Mouse (Mus musculus) granulocyte monocyte progenitor cell, adult 5-6 weeks (primary cell): ENCODE data around the gene Myl6b. TPM values are rescaled to one million over a fixed set of nuclear protein-coding genes. Genes with fewer than 3 reads are reported as not detected.
"Not testable (repeated sequence)": the region's sequence is repeated elsewhere in the genome, so short reads cannot be mapped to it uniquely, and the experiment has no call there.

Experiments used
- ATAC-seq: replicated peaks from 2 replicates; pipeline ENCODE4 v1.8.0; 2016; ENCODE audit warnings: mild to moderate bottlenecking, moderate TSS enrichment, inconsistent platforms; ENCODE audit not compliant: poor library complexity, severe bottlenecking
- total RNA-seq, 2 experiments: library from RNA; stranded (forward) in 1 of 2; stranded (reverse) in 1 of 2; fragments of 200-712, 200-1000 nt in 1 of 2; fragments of >200 nt in 1 of 2; fragmentation: Nextera tagmentation in 1 of 2; gene quantifications; 2 replicates each; pipeline ENCODE4 v1.2.3; 2014 to 2017

Myl6b gene
- total RNA-seq, 2 experiments from 2014 or later = 1.2 to 13.7 TPM

DNA sequence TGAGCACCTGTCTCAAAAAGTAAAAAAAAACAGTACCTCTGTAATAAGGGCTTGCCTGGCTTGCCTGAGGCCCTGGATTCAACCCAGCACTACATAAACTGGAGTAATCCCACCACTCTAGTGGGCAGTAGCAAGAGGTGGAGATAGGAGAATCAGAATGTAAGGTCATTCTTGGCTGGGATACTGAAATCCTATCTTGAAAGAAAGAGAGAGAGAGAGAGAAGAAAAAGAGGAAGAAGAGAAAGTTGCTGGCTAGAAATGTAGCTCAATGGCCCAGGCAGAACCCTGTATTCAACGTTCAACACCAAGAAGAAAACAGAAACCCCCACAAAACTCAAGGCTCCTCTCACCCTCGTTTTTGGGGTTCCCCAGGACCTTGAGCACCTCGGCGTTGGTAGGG lies 2.6 kb downstream of the Myl6b start:
- ATAC-seq = no peak

GRCm38 (mm10) chr10:128495270-128495669 lies 3.2 kb downstream of the Myl6b start:
- ATAC-seq = no peak

DNA sequence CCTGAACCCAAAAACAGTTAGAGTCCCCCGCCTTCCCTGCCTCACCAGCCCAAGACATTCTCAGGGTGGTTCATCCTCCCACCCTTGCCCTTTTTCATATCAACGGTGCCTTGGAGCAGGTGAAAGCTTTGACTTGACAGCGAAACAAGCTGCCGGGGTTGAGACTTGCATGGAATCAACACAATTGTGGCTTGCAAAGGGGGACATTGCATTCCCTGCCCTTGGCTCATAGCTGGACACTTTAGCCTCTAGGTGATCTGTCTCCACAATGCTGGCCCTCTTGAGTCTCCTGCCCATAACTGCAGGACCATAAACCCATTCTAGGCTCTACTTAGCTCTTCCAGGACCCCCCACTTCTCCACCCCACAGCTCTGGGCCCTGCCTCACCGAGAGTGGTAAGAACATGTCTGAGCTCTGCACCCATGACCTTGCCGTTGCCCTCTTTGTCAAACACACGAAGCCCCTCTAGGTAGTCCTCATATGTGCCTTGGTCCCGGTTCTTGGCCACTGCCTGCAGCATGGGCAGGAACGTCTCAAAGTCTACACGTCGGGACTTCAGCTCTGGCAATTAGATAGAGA lies 3.7 kb downstream of the Myl6b start:
- ATAC-seq = no peak

DNA sequence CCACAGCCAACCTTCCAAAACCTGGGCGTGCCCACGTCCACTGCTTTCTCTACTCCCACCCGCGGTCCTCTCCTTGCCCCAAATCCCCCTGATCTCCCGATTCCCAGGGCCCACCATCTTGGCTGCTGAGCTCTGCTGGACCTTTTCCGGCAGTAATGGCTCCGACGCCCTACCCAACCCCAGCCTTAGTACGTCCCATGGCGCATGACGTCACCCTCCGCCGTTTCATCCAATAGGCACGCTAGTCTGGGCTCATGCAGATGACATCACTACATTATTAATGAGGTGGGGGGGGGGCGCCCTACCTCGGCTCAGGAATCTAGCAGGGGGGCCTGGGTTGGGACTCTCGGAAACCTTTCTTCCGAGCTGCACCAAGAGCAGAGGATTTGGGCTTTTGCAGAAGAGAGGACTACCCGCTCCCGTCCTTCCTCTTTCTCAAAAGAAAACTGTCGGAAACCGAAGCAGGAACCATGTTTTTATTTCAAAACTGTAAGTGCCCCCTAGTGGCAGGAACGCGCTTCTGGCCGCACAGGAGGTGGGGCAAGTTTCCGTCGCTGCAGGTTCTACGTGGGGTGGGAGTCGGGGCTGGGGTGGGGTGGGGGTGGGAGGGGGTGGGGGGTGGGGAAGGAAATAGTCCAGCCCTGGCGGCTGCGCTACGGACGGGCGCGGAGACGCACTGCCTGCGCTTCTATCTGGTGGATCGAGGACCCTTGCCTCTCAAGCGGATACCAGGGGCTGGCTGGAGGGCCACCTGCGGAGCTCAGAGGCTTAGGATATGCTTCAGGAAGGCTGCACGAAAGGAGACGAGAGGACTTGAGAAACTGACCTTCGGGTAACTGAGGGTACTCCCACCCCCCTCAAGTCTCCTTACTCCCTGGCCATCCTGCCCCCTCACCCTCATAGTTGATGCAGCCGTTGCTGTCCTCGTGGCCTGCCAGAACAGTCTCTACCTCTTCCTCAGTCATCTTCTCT lies 4.5 kb downstream of the Myl6b start, which contains the start of gene Myl6:
Gene Myl6, minus strand, starts transcription at position 451 of the 972 bp plus-strand sequence.
- ATAC-seq = peak; percentile 63

DNA sequence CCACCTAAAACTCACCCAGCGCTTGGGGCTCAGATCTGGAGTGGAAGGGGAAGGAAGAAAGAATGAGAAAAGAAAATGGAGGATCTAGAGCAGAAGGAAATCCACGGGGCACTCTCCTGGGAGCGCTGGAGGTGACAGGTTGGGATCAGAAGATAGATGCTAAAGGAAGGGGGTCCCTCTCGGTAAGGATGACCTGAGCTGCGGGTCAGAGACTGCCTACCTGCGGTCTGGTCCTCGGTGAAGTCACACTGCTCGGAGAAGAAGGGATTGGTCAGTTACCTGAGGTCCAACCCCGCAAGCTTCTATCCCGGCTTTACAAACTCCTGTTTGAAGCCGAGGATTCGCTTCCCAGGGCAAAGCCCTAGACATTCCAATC lies 5.2 kb downstream of the Myl6b start:
- peak; percentile 20 for ATAC-seq

- ATAC-seq = peak; percentile 45
These were observed 5.7 kb downstream of the Myl6b start for GRCm38 (mm10) chr10:128492633-128493311.

DNA sequence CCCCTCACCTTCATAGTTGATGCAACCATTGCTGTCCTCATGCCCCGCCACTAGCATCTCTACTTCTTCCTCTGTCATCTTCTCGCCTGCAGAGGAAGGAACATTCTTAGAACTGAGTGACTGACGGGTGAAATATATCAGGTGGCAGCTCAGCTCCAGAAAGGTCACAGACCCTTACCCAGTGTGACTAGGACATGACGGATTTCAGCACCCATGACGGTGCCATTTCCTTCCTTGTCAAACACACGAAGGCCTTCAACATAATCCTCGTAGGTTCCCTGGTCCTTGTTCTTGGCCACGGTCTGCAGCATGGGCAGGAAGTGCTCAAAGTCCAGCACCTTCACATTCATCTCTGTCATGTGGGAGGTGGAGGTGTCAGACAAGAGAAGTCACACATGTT lies 6.4 kb downstream of the Myl6b start:
- ATAC-seq = not testable (repeated sequence)

- ATAC-seq = no peak
These were observed 7.0 kb downstream of the Myl6b start for GRCm38 (mm10) chr10:128491495-128491894.

DNA sequence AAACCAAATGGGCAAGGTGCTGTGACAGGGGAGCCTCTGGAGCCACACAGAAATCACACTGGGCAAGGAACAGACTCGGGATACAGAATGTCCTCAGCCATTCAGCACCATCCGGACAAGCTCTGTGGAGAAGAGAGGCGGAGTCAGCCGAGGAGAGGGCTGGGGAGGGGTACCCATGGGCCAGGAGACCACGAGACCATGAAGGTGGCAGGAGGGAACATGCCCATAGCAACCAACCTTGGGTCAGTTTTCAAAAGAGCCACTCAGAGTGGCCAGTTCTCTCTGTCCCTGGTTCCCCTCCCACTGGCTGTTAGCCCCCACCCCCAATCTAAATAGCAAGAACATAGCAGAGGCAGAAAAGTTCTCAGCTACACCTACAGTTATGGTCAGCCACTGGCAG lies 7.6 kb downstream of the Myl6b start:
- ATAC-seq = no peak

DNA sequence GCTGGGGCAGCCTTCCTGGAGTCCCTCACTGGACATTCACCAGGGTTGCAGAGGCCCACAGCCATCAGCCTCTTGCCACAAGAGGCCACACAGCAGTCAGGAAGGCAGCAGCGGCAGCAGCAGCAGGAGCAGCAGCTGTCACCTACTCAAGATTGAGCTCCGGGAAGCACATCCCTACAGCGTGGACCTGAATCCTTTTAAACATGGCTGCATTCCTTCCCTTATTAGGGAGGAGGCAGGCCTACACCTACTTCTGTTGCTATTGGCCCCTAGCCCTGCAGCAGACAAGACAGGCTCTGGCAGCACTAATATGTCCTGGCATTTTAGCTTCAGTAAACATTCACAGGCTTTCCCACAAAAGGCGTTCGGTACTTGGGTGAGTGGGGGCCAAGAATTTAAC lies 8.3 kb downstream of the Myl6b start:
- no peak for ATAC-seq

- no peak for ATAC-seq
These were observed 8.7 kb downstream of the Myl6b start for GRCm38 (mm10) chr10:128489785-128490184.

GRCm38 (mm10) chr10:128489380-128489779 lies 9.1 kb downstream of the Myl6b start:
- peak; percentile 13 for ATAC-seq

GRCm38 (mm10) chr10:128488776-128489175 lies 9.7 kb downstream of the Myl6b start:
- ATAC-seq = no peak

DNA sequence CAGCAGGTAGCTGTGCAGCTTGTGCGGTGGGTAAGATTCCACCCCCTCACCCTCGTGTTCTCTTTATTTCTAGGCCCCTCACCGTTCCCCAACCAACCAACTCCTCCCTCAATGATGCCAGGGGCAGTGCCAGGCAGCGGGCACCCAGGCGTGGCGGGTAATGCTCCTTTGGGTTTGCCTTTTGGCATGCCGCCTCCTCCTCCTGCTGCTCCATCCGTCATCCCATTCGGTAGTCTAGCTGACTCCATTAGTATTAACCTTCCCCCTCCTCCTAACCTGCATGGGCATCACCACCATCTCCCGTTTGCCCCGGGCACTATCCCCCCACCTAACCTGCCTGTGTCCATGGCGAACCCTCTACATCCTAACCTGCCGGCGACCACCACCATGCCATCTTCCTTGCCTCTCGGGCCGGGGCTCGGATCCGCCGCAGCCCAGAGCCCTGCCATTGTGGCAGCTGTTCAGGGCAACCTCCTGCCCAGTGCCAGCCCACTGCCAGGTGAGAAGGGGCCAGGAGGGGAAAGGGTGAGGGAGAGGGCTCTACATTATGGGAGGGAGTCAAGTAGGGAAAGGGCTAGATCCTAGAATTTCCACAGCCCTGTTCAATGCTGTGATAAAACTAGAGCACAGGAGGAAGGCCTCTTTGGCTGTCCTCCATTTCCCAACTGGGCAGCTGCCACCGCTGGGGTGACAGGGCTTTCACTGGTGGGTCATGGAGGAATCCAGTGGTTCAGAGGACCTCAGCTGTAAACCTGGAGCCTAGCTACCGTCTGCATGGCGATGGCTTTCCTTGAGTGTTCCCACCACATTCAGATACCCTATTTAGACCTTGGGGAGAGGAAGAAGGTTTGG lies 10.4 kb downstream of the Myl6b start:
- no peak for ATAC-seq

GRCm38 (mm10) chr10:128486370-128486769 lies 12.1 kb downstream of the Myl6b start:
- ATAC-seq = no peak

GRCm38 (mm10) chr10:128474366-128474765 lies 24.1 kb downstream of the Myl6b start:
- no peak for ATAC-seq

DNA sequence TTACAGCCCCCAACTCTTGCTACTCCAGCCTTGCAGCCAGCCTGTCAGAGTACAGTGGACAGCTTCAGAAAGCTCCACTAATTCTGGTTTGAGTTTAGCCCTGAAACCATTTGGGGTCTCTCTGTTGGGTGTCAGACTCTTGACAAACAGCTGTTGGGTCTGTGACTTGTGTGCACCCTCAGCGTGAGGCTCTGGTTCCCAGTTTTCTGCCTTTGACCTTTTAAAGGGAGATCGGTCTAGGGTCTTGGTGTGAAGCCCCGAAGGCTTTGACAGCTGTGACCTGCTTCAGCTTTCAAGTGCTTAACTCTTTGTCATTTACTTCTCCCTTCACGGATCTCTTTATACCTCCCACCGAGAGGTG lies 38.2 kb downstream of the Myl6b start:
- no peak for ATAC-seq

DNA sequence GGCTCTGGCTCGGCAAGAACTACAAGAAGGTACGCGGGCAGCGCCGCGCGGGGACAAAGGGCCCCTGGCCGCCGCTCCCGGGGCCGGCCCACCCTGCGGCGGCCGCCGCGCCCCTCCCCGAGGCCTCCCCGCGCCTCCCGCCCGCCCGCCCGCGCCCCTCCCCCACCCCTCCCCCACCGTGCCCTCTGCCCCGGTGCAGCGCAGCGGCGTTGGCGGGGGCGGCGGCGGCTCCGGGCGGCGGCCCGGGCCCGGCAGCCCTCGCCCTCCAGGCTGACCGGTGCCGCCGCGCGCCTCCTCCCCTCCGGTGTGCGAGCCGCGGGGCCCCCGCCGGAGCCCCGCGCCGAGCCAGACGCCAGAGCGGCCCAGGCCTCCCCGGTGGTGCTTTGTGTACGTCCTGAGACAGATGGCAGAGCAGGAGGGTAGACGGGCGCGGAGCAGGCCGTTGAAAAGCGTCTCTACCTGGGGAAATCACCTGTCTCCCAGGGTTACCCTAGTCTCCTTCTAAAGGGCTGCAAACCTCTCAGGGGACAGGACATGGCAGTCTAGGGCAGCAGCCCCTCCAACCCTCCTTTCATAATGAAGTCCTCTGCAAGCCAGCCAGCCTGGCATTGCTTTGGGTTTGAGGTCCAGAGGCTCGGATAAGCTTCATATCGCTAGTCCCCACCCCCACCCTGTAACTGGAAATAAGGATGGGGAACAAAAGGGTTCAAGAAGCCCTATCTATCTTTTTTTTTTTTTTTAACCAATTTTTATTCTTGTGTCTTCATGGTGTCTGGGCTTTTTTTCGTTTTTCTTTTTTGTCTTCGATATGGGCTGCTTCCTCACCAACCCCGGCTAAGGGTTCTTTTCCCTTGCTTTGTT lies 38.8 kb downstream of the Myl6b start:
- no peak for ATAC-seq

- ATAC-seq = peak; percentile 62
These were observed 39.6 kb downstream of the Myl6b start, which contains the start of gene Smarcc2 for GRCm38 (mm10) chr10:128458719-128459408. Gene Smarcc2 (plus strand): TSS chr10:128459248.
